Mouse (Mus musculus) splenic B cell, adult 2 months (primary cell): ENCODE measurements at regions not wholly inside any gene's neighbourhood (a gene's known extent, or its start where the extent isn't known, plus 50 kb on each side); places are given as distances from the start of the nearest gene placed in this dataset.

ENCODE experiments used
- DNase-seq: peaks from one replicate; pipeline ENCODE4 v3.0.0-alpha.2; 2011; ENCODE audit warnings: low read depth, low spot score
- H3K27me3 ChIP-seq: 2 replicates; pipeline ENCODE4 v1.6.1; 2012; ENCODE audit warnings: mild to moderate bottlenecking, low read length, moderate library complexity, mixed read lengths; ENCODE audit not compliant: control insufficient read depth, poor library complexity, insufficient read depth, severe bottlenecking
- H3K36me3 ChIP-seq: 2 replicates; pipeline ENCODE4 v1.6.1; 2012; ENCODE audit warnings: mild to moderate bottlenecking, low read length, moderate library complexity, mixed read lengths; ENCODE audit not compliant: control insufficient read depth, poor library complexity, insufficient read depth, severe bottlenecking

GRCm38 (mm10) chr9:52298329-52298728 lies 130.0 kb upstream of the Zc3h12c start:
- no peaks in the 10 kb centered on the region for H3K27me3 ChIP-seq
- no peaks in the 10 kb centered on the region for H3K36me3 ChIP-seq
- DNase-seq: peak; percentile 56

DNA sequence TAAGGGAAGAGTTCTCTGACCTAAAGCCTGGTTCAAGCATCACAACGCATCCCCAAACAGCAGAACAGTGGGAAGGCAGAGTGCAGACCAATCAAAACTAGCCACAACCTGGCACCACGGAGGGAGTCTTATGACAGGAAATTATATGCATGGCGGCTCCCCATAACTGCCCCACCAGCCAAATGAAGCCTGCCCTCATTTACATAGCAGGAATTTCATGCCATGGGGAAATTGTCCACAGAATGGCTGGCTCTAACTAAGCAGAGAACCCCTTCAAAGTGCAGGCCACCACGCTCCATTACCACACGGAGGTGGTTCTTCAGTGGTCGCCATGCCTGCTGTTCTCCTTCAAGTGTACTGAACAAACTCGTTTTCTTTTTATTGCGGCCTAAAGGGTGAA lies 126.3 kb upstream of the Zc3h12c start:
- Histone ChIP-seq H3K27me3 (no peaks in the 10 kb centered on the region), H3K36me3 (no peaks in the 10 kb centered on the region)
- no peak for DNase-seq

GRCm38 (mm10) chr9:52289069-52289468 lies 120.7 kb upstream of the Zc3h12c start:
- no peaks in the 10 kb centered on the region for H3K27me3 ChIP-seq
- DNase-seq: no peak
- no peaks in the 10 kb centered on the region for H3K36me3 ChIP-seq

GRCm38 (mm10) chr9:52287761-52288275 lies 119.4 kb upstream of the Zc3h12c start:
- no peaks in the 10 kb centered on the region for H3K27me3 ChIP-seq
- no peaks in the 10 kb centered on the region for H3K36me3 ChIP-seq
- peak; percentile 18 for DNase-seq

DNA sequence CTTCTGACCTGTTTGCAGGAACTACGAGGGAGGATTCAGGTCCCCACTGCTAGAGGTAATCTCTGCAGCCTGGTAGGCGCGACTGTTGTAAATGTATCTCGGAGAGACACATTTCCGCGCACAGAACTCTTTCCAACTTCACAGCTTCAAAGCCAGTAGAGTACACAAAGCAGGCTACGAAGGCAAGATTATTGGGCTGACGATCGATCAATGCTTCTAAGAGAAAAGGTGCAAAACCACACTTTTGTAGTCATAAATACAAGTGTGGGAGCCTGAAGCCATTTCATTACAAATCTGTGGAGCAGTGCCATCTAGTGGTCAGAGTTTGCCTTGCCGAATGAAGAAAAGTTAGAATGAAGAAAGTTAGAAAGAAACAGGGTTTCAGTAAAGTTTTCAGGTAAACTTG lies 118.9 kb upstream of the Zc3h12c start:
- peak; percentile 82 for DNase-seq
- H3K27me3 ChIP-seq: no peaks in the 10 kb centered on the region
- no peaks in the 10 kb centered on the region for H3K36me3 ChIP-seq

DNA sequence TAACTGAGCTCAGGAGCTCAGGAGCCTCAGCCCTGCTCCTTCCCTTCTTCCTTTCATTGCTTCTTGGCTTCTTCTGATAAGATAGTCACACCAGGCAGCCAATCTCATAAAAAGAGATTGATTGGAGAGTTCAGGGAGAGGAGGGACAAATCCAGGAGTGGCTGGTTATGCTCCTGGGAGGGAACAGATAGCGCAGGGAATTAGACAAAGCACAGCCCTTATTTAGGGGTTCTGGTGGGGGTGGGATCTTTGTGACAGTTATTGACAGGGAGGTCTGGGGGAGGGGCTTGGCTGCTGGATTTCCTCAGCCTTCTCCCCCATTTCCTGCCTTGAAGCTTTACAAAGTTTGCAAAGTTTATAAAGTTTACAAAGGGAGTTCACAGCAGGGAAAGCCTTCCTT lies 117.7 kb upstream of the Zc3h12c start:
- no peak for DNase-seq
- no peaks in the 10 kb centered on the region for H3K36me3 ChIP-seq
- H3K27me3 ChIP-seq: no peaks in the 10 kb centered on the region

DNA sequence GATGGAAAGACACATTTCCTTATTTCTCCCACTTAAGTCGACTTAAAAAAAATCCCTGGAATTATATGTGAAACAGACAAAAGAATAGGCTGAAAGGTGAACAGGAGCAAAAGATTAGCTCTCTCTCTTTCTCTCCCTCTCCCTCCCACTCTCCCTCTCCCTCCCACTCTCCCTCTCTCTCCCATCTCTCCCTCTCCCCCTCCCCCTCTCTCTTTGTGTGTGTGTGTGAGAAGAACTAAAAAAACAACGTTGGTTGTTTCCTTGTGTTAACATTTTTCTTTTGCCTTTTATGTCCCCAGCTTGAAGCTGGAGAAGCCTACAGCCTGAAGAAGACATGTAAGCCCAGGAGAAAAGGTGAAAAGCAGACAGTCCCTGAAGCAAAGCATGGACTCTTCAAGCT lies 115.2 kb upstream of the Zc3h12c start:
- no peaks in the 10 kb centered on the region for H3K36me3 ChIP-seq
- no peak for DNase-seq

GRCm38 (mm10) chr9:52280995-52281394 lies 112.6 kb upstream of the Zc3h12c start:
- no peaks in the 10 kb centered on the region for H3K27me3 ChIP-seq
- H3K36me3 ChIP-seq: no peaks in the 10 kb centered on the region
- DNase-seq: peak; percentile 23

More for the DNA sequence above, 115.2 kb upstream of the Zc3h12c start:
- H3K27me3 ChIP-seq: no peaks in the 10 kb centered on the region

DNA sequence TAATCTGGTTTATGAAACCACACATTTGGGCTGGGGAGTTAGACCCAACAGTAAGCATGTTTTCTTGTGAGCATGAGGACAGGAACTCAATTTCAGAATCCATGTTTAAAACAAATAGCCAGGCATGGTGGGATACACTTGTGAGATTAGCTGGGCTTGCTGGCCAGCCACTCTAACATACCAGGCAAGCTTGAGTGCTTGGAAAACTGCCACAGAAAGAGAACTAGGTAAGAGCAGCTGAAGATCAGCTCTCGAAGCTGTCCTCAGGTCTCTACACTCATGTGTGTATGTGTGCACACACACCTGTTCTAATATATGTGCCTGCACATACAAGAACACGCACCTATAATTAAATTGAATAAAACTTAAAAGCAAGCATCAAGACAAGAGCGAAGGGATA lies 112.2 kb upstream of the Zc3h12c start:
- no peaks in the 10 kb centered on the region for H3K36me3 ChIP-seq
- H3K27me3 ChIP-seq: no peaks in the 10 kb centered on the region
- DNase-seq: no peak

- no peak for DNase-seq
- Histone ChIP-seq H3K36me3 (no peaks in the 10 kb centered on the region), H3K27me3 (no peaks in the 10 kb centered on the region)
These were observed 110.3 kb upstream of the Zc3h12c start for GRCm38 (mm10) chr9:52278701-52279023.

GRCm38 (mm10) chr9:52277954-52278700 lies 109.8 kb upstream of the Zc3h12c start:
- H3K27me3 ChIP-seq: no peaks in the 10 kb centered on the region
- H3K36me3 ChIP-seq: no peaks in the 10 kb centered on the region
- peak; percentile 64 for DNase-seq

DNA sequence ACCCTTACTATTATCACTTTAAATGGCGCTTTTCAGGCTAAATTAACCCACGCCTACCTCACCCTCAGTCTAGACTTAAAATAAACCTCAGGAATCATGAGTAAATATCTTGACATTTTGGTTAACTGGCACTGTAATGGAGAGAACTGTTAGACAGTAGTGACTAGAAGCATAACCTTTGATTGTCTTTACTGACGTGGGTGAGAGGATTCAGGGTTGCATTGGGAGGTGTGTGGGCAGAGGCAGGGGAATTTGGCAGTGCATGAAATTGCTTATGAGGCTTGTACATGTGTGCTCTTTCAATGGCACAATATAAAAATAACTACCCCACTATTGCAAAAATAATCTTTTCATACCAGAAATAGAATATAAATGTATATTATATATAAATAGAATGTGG lies 105.6 kb upstream of the Zc3h12c start:
- Histone ChIP-seq H3K36me3 (no peaks in the 10 kb centered on the region), H3K27me3 (no peaks in the 10 kb centered on the region)
- DNase-seq: no peak

DNA sequence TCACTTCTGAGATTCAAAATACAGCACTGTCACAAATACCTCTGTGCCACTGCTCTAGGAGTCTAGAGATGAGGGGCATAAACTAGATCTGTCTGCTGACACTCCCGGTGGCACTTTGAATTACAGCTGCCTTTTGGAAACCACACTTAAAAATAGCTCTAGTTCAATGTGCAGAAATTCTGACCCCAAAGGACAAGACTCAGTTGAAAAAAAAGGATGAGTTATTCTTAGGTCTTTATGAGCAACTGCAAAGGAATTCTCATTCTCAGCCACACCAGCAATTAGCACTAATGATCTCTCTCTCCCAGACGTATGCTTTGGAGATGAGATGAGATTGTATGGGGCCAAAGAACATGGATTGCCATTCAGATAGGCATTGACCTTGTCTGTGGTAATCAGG lies 104.3 kb upstream of the Zc3h12c start:
- no peak for DNase-seq
- H3K36me3 ChIP-seq: no peaks in the 10 kb centered on the region
- no peaks in the 10 kb centered on the region for H3K27me3 ChIP-seq

DNA sequence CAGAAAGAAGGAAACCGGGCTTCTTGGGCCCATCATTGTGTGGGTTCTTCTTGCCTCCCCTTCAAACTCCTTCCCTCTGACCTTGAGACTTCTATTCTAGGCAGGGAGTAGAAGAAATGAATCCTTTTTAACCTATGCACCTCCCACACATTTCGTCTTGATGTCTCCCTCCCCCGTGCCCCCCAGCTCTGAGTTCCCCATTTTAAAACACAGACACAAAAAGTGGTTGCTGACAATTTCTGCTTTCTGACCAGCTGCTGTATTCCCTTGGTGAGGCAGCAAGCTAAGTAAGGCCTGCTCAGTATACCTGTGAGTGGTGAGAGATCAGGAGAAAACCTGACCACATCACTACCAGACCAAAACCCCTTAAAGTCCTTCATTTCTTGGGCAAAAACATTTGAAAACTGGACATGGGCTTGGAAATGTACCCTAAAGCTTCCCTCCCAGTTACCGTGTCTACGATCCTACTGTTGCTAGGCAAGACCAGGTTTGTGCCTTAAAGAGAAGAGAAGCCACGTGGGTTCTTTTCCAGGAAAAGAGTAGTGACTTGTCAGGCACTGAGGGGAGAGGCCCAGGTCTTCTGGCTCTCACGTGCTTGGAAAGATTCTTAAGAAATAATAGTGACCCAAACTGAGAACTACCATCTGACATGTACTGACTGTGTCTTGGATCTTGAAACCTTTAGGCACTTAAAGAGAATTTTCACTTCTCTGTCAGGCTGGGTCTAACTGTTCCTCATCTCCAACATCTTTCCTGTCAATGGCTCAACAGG lies 103.2 kb upstream of the Zc3h12c start:
- Histone ChIP-seq H3K36me3 (no peaks in the 10 kb centered on the region), H3K27me3 (no peaks in the 10 kb centered on the region)
- peak; percentile 48 for DNase-seq

- peak; percentile 34 for DNase-seq
- Histone ChIP-seq H3K36me3 (no peaks in the 10 kb centered on the region), H3K27me3 (no peaks in the 10 kb centered on the region)
These were observed 93.2 kb upstream of the Zc3h12c start for GRCm38 (mm10) chr9:52261538-52261937.
